Mouse (Mus musculus): Measurements from ENCODE around the gene Dmd. TPM values are rescaled to one million over a fixed set of nuclear protein-coding genes. Genes with fewer than 3 reads are reported as not detected.

Dmd gene
- polyA plus RNA-seq, 1 experiment = 1.6 TPM

GRCm38 (mm10) chrX:84932715-84933473 lies 1984.2 kb downstream of the Dmd start:
- H3K27me3 ChIP-seq (ENCODE audit: control insufficient read depth, insufficient read depth, low read length) = no peaks in the 10 kb centered on the region
- no peaks in the 10 kb centered on the region for H3K4me1 ChIP-seq (replicated peaks; ENCODE audit: control insufficient read depth, insufficient read depth, low read length)
- no peaks in the 10 kb centered on the region for H3K36me3 ChIP-seq (ENCODE audit: control insufficient read depth, insufficient read depth, low read length)
- H3K27ac ChIP-seq (ENCODE audit: control insufficient read depth, insufficient read depth, low read length) = no peak overlapping the region
- no peak for DNase-seq
- 87% methylated on average over 10 of the region's 10 CpGs for WGBS
- H3K4me3 ChIP-seq (ENCODE audit: control insufficient read depth, insufficient read depth, low read length) = no peak overlapping the region
- TF ChIP-seq CTCF (IDR thresholded peaks at IDR 0.05; ENCODE audit: borderline replicate concordance, control insufficient read depth, extremely low read depth, insufficient read depth, low read length, poor library complexity) = no peak
- TF ChIP-seq POLR2A (IDR thresholded peaks at IDR 0.05; ENCODE audit: control insufficient read depth, extremely low read depth, insufficient read depth, low read length, poor library complexity) = no peak

- no peaks in the 10 kb centered on the region for H3K27me3 ChIP-seq (ENCODE audit: control insufficient read depth, insufficient read depth, low read length)
- TF ChIP-seq CTCF (IDR thresholded peaks at IDR 0.05; ENCODE audit: borderline replicate concordance, control insufficient read depth, extremely low read depth, insufficient read depth, low read length, poor library complexity) (no peak), POLR2A (IDR thresholded peaks at IDR 0.05; ENCODE audit: control insufficient read depth, extremely low read depth, insufficient read depth, low read length, poor library complexity) (no peak)
- no peak overlapping the region for H3K4me3 ChIP-seq (ENCODE audit: control insufficient read depth, insufficient read depth, low read length)
- no peaks in the 10 kb centered on the region for H3K4me1 ChIP-seq (replicated peaks; ENCODE audit: control insufficient read depth, insufficient read depth, low read length)
- no peaks in the 10 kb centered on the region for H3K36me3 ChIP-seq (ENCODE audit: control insufficient read depth, insufficient read depth, low read length)
- WGBS = 91% methylated on average over 5 of the region's 5 CpGs
- no peak for DNase-seq
- H3K27ac ChIP-seq (ENCODE audit: control insufficient read depth, insufficient read depth, low read length) = no peak overlapping the region
Observed at GRCm38 (mm10) chrX:84960557-84960956, 2011.9 kb downstream of the Dmd start.

DNA sequence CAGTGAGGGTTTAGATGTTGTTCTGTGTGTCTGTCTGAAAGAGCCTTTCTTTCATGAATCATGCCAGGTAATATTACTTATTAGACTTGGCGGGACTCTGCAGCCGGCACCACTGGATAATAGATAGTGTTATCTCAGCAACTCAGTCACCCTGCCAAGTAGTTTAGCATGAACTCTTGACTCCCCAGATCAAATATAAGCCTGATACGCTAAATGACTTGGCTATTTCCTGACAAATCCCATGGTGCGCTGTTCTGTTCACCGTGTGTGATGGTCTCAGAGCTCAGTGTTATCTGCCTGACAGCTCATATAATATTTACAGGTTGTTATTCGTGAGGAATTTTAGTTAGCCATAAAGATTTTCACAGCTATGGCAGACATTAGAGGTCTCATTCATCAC lies 2012.3 kb downstream of the Dmd start:
- WGBS = 91% methylated on average over 6 of the region's 6 CpGs

GRCm38 (mm10) chrX:85008304-85008703 lies 2059.6 kb downstream of the Dmd start:
- Histone ChIP-seq H3K27me3 (ENCODE audit: control insufficient read depth, insufficient read depth, low read length) (no peaks in the 10 kb centered on the region), H3K4me3 (ENCODE audit: control insufficient read depth, insufficient read depth, low read length) (no peak overlapping the region), H3K36me3 (ENCODE audit: control insufficient read depth, insufficient read depth, low read length) (no peaks in the 10 kb centered on the region), H3K27ac (ENCODE audit: control insufficient read depth, insufficient read depth, low read length) (no peak overlapping the region), H3K4me1 (replicated peaks; ENCODE audit: control insufficient read depth, insufficient read depth, low read length) (no peaks in the 10 kb centered on the region)
- no peak for DNase-seq
- TF ChIP-seq POLR2A (IDR thresholded peaks at IDR 0.05; ENCODE audit: control insufficient read depth, extremely low read depth, insufficient read depth, low read length, poor library complexity) (no peak), CTCF (IDR thresholded peaks at IDR 0.05; ENCODE audit: borderline replicate concordance, control insufficient read depth, extremely low read depth, insufficient read depth, low read length, poor library complexity) (no peak)

More for the DNA sequence above, 2012.3 kb downstream of the Dmd start:
- Histone ChIP-seq H3K27ac (ENCODE audit: control insufficient read depth, insufficient read depth, low read length) (no peak overlapping the region), H3K27me3 (ENCODE audit: control insufficient read depth, insufficient read depth, low read length) (no peaks in the 10 kb centered on the region), H3K4me3 (ENCODE audit: control insufficient read depth, insufficient read depth, low read length) (no peak overlapping the region), H3K36me3 (ENCODE audit: control insufficient read depth, insufficient read depth, low read length) (no peaks in the 10 kb centered on the region), H3K4me1 (replicated peaks; ENCODE audit: control insufficient read depth, insufficient read depth, low read length) (no peaks in the 10 kb centered on the region)
- TF ChIP-seq POLR2A (IDR thresholded peaks at IDR 0.05; ENCODE audit: control insufficient read depth, extremely low read depth, insufficient read depth, low read length, poor library complexity) (no peak), CTCF (IDR thresholded peaks at IDR 0.05; ENCODE audit: borderline replicate concordance, control insufficient read depth, extremely low read depth, insufficient read depth, low read length, poor library complexity) (no peak)
- no peak for DNase-seq

DNA sequence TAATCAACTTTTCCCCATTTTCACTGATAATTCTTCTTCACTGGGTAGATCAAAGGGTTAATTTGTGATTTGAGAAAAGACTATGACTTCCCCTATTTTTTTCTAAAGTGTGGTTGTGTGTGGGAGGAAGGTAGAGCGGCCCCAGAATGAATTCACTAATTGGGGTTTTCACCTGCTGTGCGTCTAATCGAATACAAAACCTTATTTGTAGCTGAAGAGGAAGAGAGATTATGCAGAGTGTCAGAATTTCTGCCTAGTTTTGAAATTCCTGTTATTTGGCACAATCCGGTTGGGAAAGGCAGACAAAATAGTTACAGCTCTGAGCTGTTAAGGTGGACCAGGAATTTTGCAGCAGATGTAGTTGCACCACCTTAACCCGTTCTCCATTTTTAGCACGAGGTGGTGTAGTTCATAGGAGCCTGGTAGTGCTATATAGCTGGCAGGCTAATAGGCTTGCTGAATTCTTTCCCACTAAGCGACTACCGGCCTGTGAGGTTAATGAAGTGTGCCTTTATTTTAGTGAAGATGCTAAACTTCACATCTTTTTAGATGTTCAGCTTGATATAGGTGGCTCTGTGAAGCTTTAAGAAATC lies 2092.9 kb downstream of the Dmd start:
- no peaks in the 10 kb centered on the region for H3K27me3 ChIP-seq (ENCODE audit: control insufficient read depth, insufficient read depth, low read length)
- TF ChIP-seq POLR2A (IDR thresholded peaks at IDR 0.05; ENCODE audit: control insufficient read depth, extremely low read depth, insufficient read depth, low read length, poor library complexity) (no peak), CTCF (IDR thresholded peaks at IDR 0.05; ENCODE audit: borderline replicate concordance, control insufficient read depth, extremely low read depth, insufficient read depth, low read length, poor library complexity) (no peak)
- no peaks in the 10 kb centered on the region for H3K36me3 ChIP-seq (ENCODE audit: control insufficient read depth, insufficient read depth, low read length)
- H3K4me1 ChIP-seq (replicated peaks; ENCODE audit: control insufficient read depth, insufficient read depth, low read length) = no peaks in the 10 kb centered on the region
- H3K27ac ChIP-seq (ENCODE audit: control insufficient read depth, insufficient read depth, low read length) = no peak overlapping the region
- no peak for DNase-seq
- WGBS = 20% methylated on average over 8 of the region's 8 CpGs
- no peak overlapping the region for H3K4me3 ChIP-seq (ENCODE audit: control insufficient read depth, insufficient read depth, low read length)

GRCm38 (mm10) chrX:85046631-85047030 lies 2098.0 kb downstream of the Dmd start:
- Histone ChIP-seq H3K4me3 (ENCODE audit: control insufficient read depth, insufficient read depth, low read length) (no peak overlapping the region), H3K36me3 (ENCODE audit: control insufficient read depth, insufficient read depth, low read length) (no peaks in the 10 kb centered on the region), H3K4me1 (replicated peaks; ENCODE audit: control insufficient read depth, insufficient read depth, low read length) (peaks cover 4% of the 10 kb centered on the region; the same call in 1 of the 2 replicates), H3K27ac (ENCODE audit: control insufficient read depth, insufficient read depth, low read length) (no peak overlapping the region), H3K27me3 (ENCODE audit: control insufficient read depth, insufficient read depth, low read length) (no peaks in the 10 kb centered on the region)
- DNase-seq = no peak
- TF ChIP-seq POLR2A (IDR thresholded peaks at IDR 0.05; ENCODE audit: control insufficient read depth, extremely low read depth, insufficient read depth, low read length, poor library complexity) (no peak), CTCF (IDR thresholded peaks at IDR 0.05; ENCODE audit: borderline replicate concordance, control insufficient read depth, extremely low read depth, insufficient read depth, low read length, poor library complexity) (no peak)
- WGBS = 97% methylated on average over 9 of the region's 9 CpGs
